9 mouse cellular contexts compared by ENCODE assay signal in genomic region chr5:73006784-73007581, GRCm38 (mm10). TPM values are rescaled to one million over a fixed set of nuclear protein-coding genes. Genes with fewer than 3 reads are reported as not detected.
A peak's percentile ranks its signal among the peaks of the same experiment; 100 is the strongest.
DNase-seq lines count a peak whose midpoint lies in the region; ATAC-seq and TF ChIP-seq lines count a peak whose summit lies in the region.
"Had no signal": no experiment of that assay in that cellular context is flagged by ENCODE, and none has a peak within 500 bp of the region (broad histone marks: within the 10 kb centered on the region; RNA-seq: fewer than 3 reads in every experiment).

Gene Slc10a4, plus strand, starts transcription at chr5:73006883.

- TF ChIP-seq EP300 in liver, postnatal 0 days (IDR thresholded peaks at IDR 0.05; ENCODE audit: low read depth), result no peak

- 8% methylated on average over 65 of the region's 65 CpGs for WGBS in embryonic facial prominence, embryonic 12.5 days
- WGBS in hindbrain, embryonic 14.5 days, result 7% methylated on average over 64 of the region's 65 CpGs
- WGBS in liver, postnatal 0 days (ENCODE audit: insufficient replicate concordance), result 9% methylated on average over 62 of the region's 65 CpGs

- H3K27ac ChIP-seq in embryonic facial prominence, embryonic 12.5 days, result no peak within 1 kb of the TSS
- 0 out of 2 replicates have a peak within 1 kb of the TSS, but pooled peaks have one; percentile 20 for H3K27ac ChIP-seq in hindbrain, embryonic 14.5 days
- no peak within 1 kb of the TSS for H3K27ac ChIP-seq in liver, postnatal 0 days (ENCODE audit: low read depth)

- TF ChIP-seq CTCF in liver, postnatal 0 days (IDR thresholded peaks at IDR 0.05; ENCODE audit: low read depth), result no peak

- H3K9me3 ChIP-seq in embryonic facial prominence, embryonic 12.5 days, result no peaks in the 10 kb centered on the region
- no peaks in the 10 kb centered on the region for H3K9me3 ChIP-seq in hindbrain, embryonic 14.5 days (ENCODE audit: control insufficient read depth, low read length)
- H3K9me3 ChIP-seq in liver, postnatal 0 days (ENCODE audit: low read length), result no peaks in the 10 kb centered on the region

- peaks cover 40% of the 10 kb centered on the region for H3K27me3 ChIP-seq in embryonic facial prominence, embryonic 12.5 days
- H3K27me3 ChIP-seq in hindbrain, embryonic 14.5 days (ENCODE audit: control insufficient read depth, insufficient read depth, low read length), result peaks cover 5% of the 10 kb centered on the region; the same call in 1 of the 2 replicates
- H3K27me3 ChIP-seq in liver, postnatal 0 days (ENCODE audit: insufficient read depth, low read length), result peaks cover 22% of the 10 kb centered on the region

- peak; percentile 43 to 45 for DNase-seq in cerebellum, postnatal 10 days
- DNase-seq in cerebellum, adult 9-10 months, result no peak
- DNase-seq in B cell, adult 2 months, result peak; percentile 11 to 17
- no peak for DNase-seq in hindbrain, embryonic 14.5 days (ENCODE audit: low spot score)
- peak; percentile 22 for DNase-seq in liver, postnatal 0 days
- DNase-seq in retina, embryonic 14.5 days (ENCODE audit: low spot score), result peak; percentile 69
- DNase-seq in right cerebral cortex, adult 2 months (ENCODE audit: low spot score in 2 of 2), result no peak

- H3K4me1 ChIP-seq in embryonic facial prominence, embryonic 12.5 days, result peaks cover 8% of the 10 kb centered on the region; the same call in 1 of the 2 replicates
- H3K4me1 ChIP-seq in hindbrain, embryonic 14.5 days (replicated peaks; ENCODE audit: control insufficient read depth, insufficient read depth, low read length), result peaks cover 4% of the 10 kb centered on the region; the same call in 1 of the 2 replicates
- peaks cover 3% of the 10 kb centered on the region; the same call in 1 of the 2 replicates for H3K4me1 ChIP-seq in liver, postnatal 0 days (ENCODE audit: insufficient read depth)

- H3K4me3 ChIP-seq in embryonic facial prominence, embryonic 12.5 days, result peak within 1 kb of the TSS; percentile 40
- H3K4me3 ChIP-seq in hindbrain, embryonic 14.5 days (replicated peaks; ENCODE audit: low read length), result peak within 1 kb of the TSS; percentile 44
- H3K4me3 ChIP-seq in liver, postnatal 0 days (ENCODE audit: low read depth, low read length), result peak within 1 kb of the TSS; percentile 26; the same call in 1 of the 2 replicates

- H3K36me3 ChIP-seq in embryonic facial prominence, embryonic 12.5 days, result no peaks in the 10 kb centered on the region
- no peaks in the 10 kb centered on the region for H3K36me3 ChIP-seq in hindbrain, embryonic 14.5 days (replicated peaks; ENCODE audit: control insufficient read depth, insufficient read depth)
- no peaks in the 10 kb centered on the region for H3K36me3 ChIP-seq in liver, postnatal 0 days (replicated peaks; ENCODE audit: insufficient read depth, low read length)

- H3K9ac ChIP-seq in embryonic facial prominence, embryonic 12.5 days, result peak within 1 kb of the TSS; percentile 7; the same call in 1 of the 2 replicates
- peak within 1 kb of the TSS; percentile 60 for H3K9ac ChIP-seq in hindbrain, embryonic 14.5 days
- no peak within 1 kb of the TSS for H3K9ac ChIP-seq in liver, postnatal 0 days (replicated peaks)

- peak within 1 kb of the TSS; percentile 73 for H3K4me2 ChIP-seq in embryonic facial prominence, embryonic 12.5 days (replicated peaks)
- peak within 1 kb of the TSS; percentile 70 for H3K4me2 ChIP-seq in hindbrain, embryonic 14.5 days (replicated peaks)
- H3K4me2 ChIP-seq in liver, postnatal 0 days (ENCODE audit: low read depth, low read length), result peak within 1 kb of the TSS; percentile 51

- peak; percentile 77; the same call in 1 of the 2 replicates for ATAC-seq in embryonic facial prominence, embryonic 12.5 days (ENCODE audit: insufficient number of reproducible peaks, insufficient read depth, low FRiP score, low TSS enrichment)
- peak; percentile 92 for ATAC-seq in hindbrain, embryonic 14.5 days (ENCODE audit: low FRiP score)
- ATAC-seq in liver, postnatal 0 days, result no peak

RNA-seq across cellular contexts. Expression of gene Slc10a4, which starts in this region (rescaled TPM):
- 1.2 and 2.5 TPM in 2 replicates for polyA plus RNA-seq in embryonic facial prominence, embryonic 12.5 days (2016; fragmentation: Nextera tagmentation; extraction: Ambion mirVana)
- 37.6 and 38.2 TPM in 2 replicates for polyA plus RNA-seq in hindbrain, embryonic 14.5 days (2014; fragmentation: Nextera tagmentation; extraction: Ambion mirVana)
- not detected in 2 replicates for polyA plus RNA-seq in liver, postnatal 0 days (2015; fragmentation: Nextera tagmentation; extraction: Ambion mirVana)
- polyA plus RNA-seq: C2C12 had no signal

Comparison
In these comparisons a context has a peak if more than half of its experiments do, and no peak if none do; other contexts are left out.
1. RNA of gene Slc10a4 (polyA plus RNA-seq): 37.6 to 38.2 TPM in hindbrain, embryonic 14.5 days; 1.2 to 2.5 TPM in embryonic facial prominence, embryonic 12.5 days and not detected in liver, postnatal 0 days; every median in the first group is over 10 times any median in the second.
2. DNase-seq: peak in cerebellum, postnatal 10 days (2 of 2), B cell, adult 2 months (2 of 2) and retina, embryonic 14.5 days (single experiment); none in cerebellum, adult 9-10 months (single experiment), hindbrain, embryonic 14.5 days (single experiment) and right cerebral cortex, adult 2 months (0 of 2).
3. Peak in DNase-seq, H3K4me3 ChIP-seq and H3K4me2 ChIP-seq in liver, postnatal 0 days; RNA of the gene not detected or under 1 TPM.
4. Peak in every context shown above with its lines, with median percentiles within 50 percentile points of each other: H3K4me2 ChIP-seq and H3K4me3 ChIP-seq.